Mouse (Mus musculus) urinary bladder, adult 2 months (tissue): ENCODE results near the gene Tex22. TPM values are rescaled to one million over a fixed set of nuclear protein-coding genes. Genes with fewer than 3 reads are reported as not detected.

Experiments
- DNase-seq: peaks from one replicate; pipeline ENCODE4 v3.0.0; 2022; ENCODE audit warnings: low spot score
- polyA plus RNA-seq: library from polyadenylated mRNA; depleted of rRNA; stranded (reverse); fragments of >200 nt; gene quantifications from 2 replicates; pipeline ENCODE4 v1.2.3, GENCODE M21; 2012; rRNA removed

The Tex22 gene
- not detected in 2 replicates for polyA plus RNA-seq

GRCm38 (mm10) chr12:113074329-113075062 lies at the start of gene Tex22:
Tex22 (plus strand) TSS chr12:113074502.
- peak; percentile 78 for DNase-seq

GRCm38 (mm10) chr12:113026557-113026956 lies 47.7 kb upstream of the Tex22 start:
- no peak for DNase-seq

GRCm38 (mm10) chr12:113027495-113027894 lies 46.8 kb upstream of the Tex22 start:
- DNase-seq = no peak

GRCm38 (mm10) chr12:113028067-113028466 lies 46.2 kb upstream of the Tex22 start:
- no peak for DNase-seq

GRCm38 (mm10) chr12:113028898-113029297 lies 45.4 kb upstream of the Tex22 start:
- no peak for DNase-seq

GRCm38 (mm10) chr12:113030046-113030445 lies 44.3 kb upstream of the Tex22 start:
- DNase-seq = no peak

GRCm38 (mm10) chr12:113030993-113031392 lies 43.3 kb upstream of the Tex22 start:
- DNase-seq = no peak

GRCm38 (mm10) chr12:113031441-113031840 lies 42.9 kb upstream of the Tex22 start:
- DNase-seq = no peak

GRCm38 (mm10) chr12:113032296-113033250 lies 41.7 kb upstream of the Tex22 start:
- DNase-seq = no peak

GRCm38 (mm10) chr12:113035093-113035492 lies 39.2 kb upstream of the Tex22 start:
- DNase-seq = no peak

GRCm38 (mm10) chr12:113036996-113037395 lies 37.3 kb upstream of the Tex22 start:
- no peak for DNase-seq

GRCm38 (mm10) chr12:113038414-113038813 lies 35.9 kb upstream of the Tex22 start:
- no peak for DNase-seq

- DNase-seq = no peak
Measured at GRCm38 (mm10) chr12:113041481-113042439, 32.5 kb upstream of the Tex22 start.

GRCm38 (mm10) chr12:113042543-113042942 lies 31.8 kb upstream of the Tex22 start:
- DNase-seq = no peak

GRCm38 (mm10) chr12:113044916-113045677 lies 29.2 kb upstream of the Tex22 start:
- DNase-seq = no peak

- DNase-seq = no peak
Measured at GRCm38 (mm10) chr12:113046861-113047260, 27.4 kb upstream of the Tex22 start.

- DNase-seq = no peak
Measured at GRCm38 (mm10) chr12:113048103-113048502, 26.2 kb upstream of the Tex22 start.

- no peak for DNase-seq
Measured at GRCm38 (mm10) chr12:113049836-113050235, 24.5 kb upstream of the Tex22 start.

- DNase-seq = no peak
Measured at GRCm38 (mm10) chr12:113050671-113051070, 23.6 kb upstream of the Tex22 start.

GRCm38 (mm10) chr12:113051628-113052403 lies 22.5 kb upstream of the Tex22 start:
- DNase-seq = no peak
